Mouse (Mus musculus) stomach, postnatal 0 days (tissue): ENCODE measurements around the gene Stxbp4.

Experiments used
- CTCF ChIP-seq: IDR thresholded peaks from 2 replicates; pipeline ENCODE4 v1.5.1; 2016; ENCODE audit warnings: antibody characterized with exemption, low read depth, mild to moderate bottlenecking, moderate library complexity
- EP300 ChIP-seq: optimal IDR thresholded peaks from 2 replicates; pipeline ENCODE3; 2016; ENCODE audit warnings: antibody characterized with exemption

DNA sequence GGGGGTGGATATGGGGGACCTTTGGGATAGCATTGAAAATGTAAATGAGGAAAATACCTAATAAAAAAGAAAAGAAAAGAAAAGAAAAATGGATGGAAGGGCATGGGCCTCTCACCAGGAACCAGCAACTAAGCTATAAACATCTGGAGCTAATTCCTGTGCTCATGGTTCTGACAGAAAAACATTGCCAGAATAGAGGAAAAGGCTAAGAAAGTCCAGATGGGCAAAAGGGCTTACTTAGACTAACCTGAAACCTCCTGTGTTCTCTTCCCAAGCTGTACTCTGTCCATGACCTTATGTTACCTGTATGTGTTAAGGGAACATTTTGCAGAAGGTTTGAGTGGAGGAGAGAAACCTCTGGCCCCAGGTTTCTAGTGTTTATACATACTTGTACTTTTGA, 25.8 kb downstream of the Stxbp4 start:
- TF ChIP-seq CTCF = no peak
- no peak for TF ChIP-seq EP300
